Mouse (Mus musculus): ENCODE measurements around the gene Pld1. TPM values are rescaled to one million over a fixed set of nuclear protein-coding genes. Genes with fewer than 3 reads are reported as not detected.

Gene Pld1
- polyA plus RNA-seq, 1 experiment = 9.0 TPM

GRCm38 (mm10) chr3:27908316-27908715 is 30.2 kb upstream of the Pld1 start:
- TF ChIP-seq CTCF (IDR thresholded peaks at IDR 0.05; ENCODE audit: insufficient read depth, low read length) (no peak), POLR2A (IDR thresholded peaks at IDR 0.05; ENCODE audit: borderline replicate concordance, extremely low read depth, low read depth, low read length) (no peak)
- WGBS = 31% methylated on average over 2 of the region's 2 CpGs
- no peak for DNase-seq
- H3K4me3 ChIP-seq (replicated peaks; ENCODE audit: extremely low read depth, low read depth, low read length) = no peak overlapping the region
- H3K4me1 ChIP-seq (ENCODE audit: control insufficient read depth, insufficient read depth, low read length) = peaks cover 7% of the 10 kb centered on the region

GRCm38 (mm10) chr3:27909016-27909415 is 29.5 kb upstream of the Pld1 start:
- peaks cover 7% of the 10 kb centered on the region for H3K4me1 ChIP-seq (ENCODE audit: control insufficient read depth, insufficient read depth, low read length)
- TF ChIP-seq CTCF (IDR thresholded peaks at IDR 0.05; ENCODE audit: insufficient read depth, low read length) (no peak), POLR2A (IDR thresholded peaks at IDR 0.05; ENCODE audit: borderline replicate concordance, extremely low read depth, low read depth, low read length) (no peak)
- 80% methylated on average over 3 of the region's 3 CpGs for WGBS

GRCm38 (mm10) chr3:27918656-27919436 is 19.6 kb upstream of the Pld1 start:
- TF ChIP-seq CTCF (IDR thresholded peaks at IDR 0.05; ENCODE audit: insufficient read depth, low read length) = no peak
- TF ChIP-seq POLR2A (IDR thresholded peaks at IDR 0.05; ENCODE audit: borderline replicate concordance, extremely low read depth, low read depth, low read length) = no peak
- Histone ChIP-seq H3K4me1 (ENCODE audit: control insufficient read depth, insufficient read depth, low read length) (no peaks in the 10 kb centered on the region), H3K4me3 (replicated peaks; ENCODE audit: extremely low read depth, low read depth, low read length) (no peak overlapping the region)
- 78% methylated on average over 14 of the region's 14 CpGs for WGBS
- DNase-seq = no peak

More at GRCm38 (mm10) chr3:27909016-27909415, 29.5 kb upstream of the Pld1 start:
- H3K4me3 ChIP-seq (replicated peaks; ENCODE audit: extremely low read depth, low read depth, low read length) = no peak overlapping the region
- no peak for DNase-seq

GRCm38 (mm10) chr3:27921268-27922020 is 17.1 kb upstream of the Pld1 start:
- TF ChIP-seq CTCF (IDR thresholded peaks at IDR 0.05; ENCODE audit: insufficient read depth, low read length) (no peak), POLR2A (IDR thresholded peaks at IDR 0.05; ENCODE audit: borderline replicate concordance, extremely low read depth, low read depth, low read length) (no peak)
- Histone ChIP-seq H3K4me3 (replicated peaks; ENCODE audit: extremely low read depth, low read depth, low read length) (no peak overlapping the region), H3K4me1 (ENCODE audit: control insufficient read depth, insufficient read depth, low read length) (no peaks in the 10 kb centered on the region)
- WGBS = 82% methylated on average over 11 of the region's 11 CpGs
- DNase-seq = no peak

GRCm38 (mm10) chr3:27924037-27924436 is 14.5 kb upstream of the Pld1 start:
- no peak for TF ChIP-seq POLR2A (IDR thresholded peaks at IDR 0.05; ENCODE audit: borderline replicate concordance, extremely low read depth, low read depth, low read length)
- TF ChIP-seq CTCF (IDR thresholded peaks at IDR 0.05; ENCODE audit: insufficient read depth, low read length) = no peak
- Histone ChIP-seq H3K4me3 (replicated peaks; ENCODE audit: extremely low read depth, low read depth, low read length) (no peak overlapping the region), H3K4me1 (ENCODE audit: control insufficient read depth, insufficient read depth, low read length) (no peaks in the 10 kb centered on the region)
- WGBS = 81% methylated on average over 3 of the region's 3 CpGs
- no peak for DNase-seq

- H3K4me3 ChIP-seq (replicated peaks; ENCODE audit: extremely low read depth, low read depth, low read length) = no peak overlapping the region
- WGBS = 74% methylated on average over 4 of the region's 4 CpGs
- no peak for DNase-seq
- no peaks in the 10 kb centered on the region for H3K4me1 ChIP-seq (ENCODE audit: control insufficient read depth, insufficient read depth, low read length)
- TF ChIP-seq CTCF (IDR thresholded peaks at IDR 0.05; ENCODE audit: insufficient read depth, low read length) = no peak
- TF ChIP-seq POLR2A (IDR thresholded peaks at IDR 0.05; ENCODE audit: borderline replicate concordance, extremely low read depth, low read depth, low read length) = no peak
Measured at GRCm38 (mm10) chr3:27929219-27929618, 9.3 kb upstream of the Pld1 start.

GRCm38 (mm10) chr3:27932391-27932790 is 6.1 kb upstream of the Pld1 start:
- TF ChIP-seq POLR2A (IDR thresholded peaks at IDR 0.05; ENCODE audit: borderline replicate concordance, extremely low read depth, low read depth, low read length) (no peak), CTCF (IDR thresholded peaks at IDR 0.05; ENCODE audit: insufficient read depth, low read length) (no peak)
- WGBS = 78% methylated on average over 5 of the region's 5 CpGs

GRCm38 (mm10) chr3:27935644-27936043 is 2.9 kb upstream of the Pld1 start:
- no peak for DNase-seq
- peaks cover 6% of the 10 kb centered on the region for H3K4me1 ChIP-seq (ENCODE audit: control insufficient read depth, insufficient read depth, low read length)
- H3K4me3 ChIP-seq (replicated peaks; ENCODE audit: extremely low read depth, low read depth, low read length) = no peak overlapping the region
- WGBS = 86% methylated on average over 3 of the region's 3 CpGs
- TF ChIP-seq CTCF (IDR thresholded peaks at IDR 0.05; ENCODE audit: insufficient read depth, low read length) (no peak), POLR2A (IDR thresholded peaks at IDR 0.05; ENCODE audit: borderline replicate concordance, extremely low read depth, low read depth, low read length) (no peak)

More at GRCm38 (mm10) chr3:27932391-27932790, 6.1 kb upstream of the Pld1 start:
- H3K4me1 ChIP-seq (ENCODE audit: control insufficient read depth, insufficient read depth, low read length) = no peaks in the 10 kb centered on the region
- H3K4me3 ChIP-seq (replicated peaks; ENCODE audit: extremely low read depth, low read depth, low read length) = no peak overlapping the region
- no peak for DNase-seq

GRCm38 (mm10) chr3:27936731-27937130 is 1.8 kb upstream of the Pld1 start:
- peaks cover 6% of the 10 kb centered on the region for H3K4me1 ChIP-seq (ENCODE audit: control insufficient read depth, insufficient read depth, low read length)
- no peak for DNase-seq
- no peak overlapping the region for H3K4me3 ChIP-seq (replicated peaks; ENCODE audit: extremely low read depth, low read depth, low read length)
- TF ChIP-seq CTCF (IDR thresholded peaks at IDR 0.05; ENCODE audit: insufficient read depth, low read length) = no peak
- TF ChIP-seq POLR2A (IDR thresholded peaks at IDR 0.05; ENCODE audit: borderline replicate concordance, extremely low read depth, low read depth, low read length) = no peak
- WGBS = 73% methylated on average over 5 of the region's 5 CpGs
